Mouse (Mus musculus) stomach, embryonic 14.5 days (tissue): ENCODE data around the gene Btrc. TPM values are rescaled to one million over a fixed set of nuclear protein-coding genes. Genes with fewer than 3 reads are reported as not detected.

Experiments
- ATAC-seq: fragments of 200-750 bp; cut with Nextera tagmentation; 2 replicates; pipeline ENCODE4 v1.8.0; 2017; ENCODE audit warnings: low read depth, moderate TSS enrichment; ENCODE audit not compliant: insufficient number of reproducible peaks, insufficient read depth, low FRiP score
- H3K27ac ChIP-seq: fragments of 300-500 bp; sonication (generic); 2 replicates; pipeline ENCODE4 v1.5.1; 2014; ENCODE audit warnings: mild to moderate bottlenecking, low read length, moderate library complexity, mixed read lengths
- H3K27me3 ChIP-seq: fragments of 300-500 bp; sonication (generic); 2 replicates; pipeline ENCODE4 v1.6.1; 2014; ENCODE audit warnings: low read length, control low read depth, mixed read lengths; ENCODE audit not compliant: control insufficient read depth, insufficient read depth
- H3K36me3 ChIP-seq: fragments of 300-500 bp; sonication (generic); 2 replicates; pipeline ENCODE4 v1.6.1; 2014; ENCODE audit warnings: mild to moderate bottlenecking, control low read depth, low read length, moderate library complexity, mixed read lengths; ENCODE audit not compliant: control insufficient read depth, insufficient read depth
- H3K4me1 ChIP-seq: fragments of 300-500 bp; sonication (generic); 2 replicates; pipeline ENCODE4 v1.6.1; 2014; ENCODE audit warnings: low read length, control low read depth, mixed read lengths; ENCODE audit not compliant: control insufficient read depth, insufficient read depth
- H3K4me2 ChIP-seq: fragments of 300-500 bp; sonication (generic); replicated peaks from 2 replicates; pipeline ENCODE4 v1.6.1; 2014; ENCODE audit warnings: low read depth, low read length, control low read depth
- H3K4me3 ChIP-seq: fragments of 300-500 bp; sonication (generic); 2 replicates; pipeline ENCODE4 v1.5.1; 2014; ENCODE audit warnings: low read depth, low read length, control low read depth
- H3K9ac ChIP-seq: fragments of 300-500 bp; sonication (generic); replicated peaks from 2 replicates; pipeline ENCODE4 v1.6.1; 2014; ENCODE audit warnings: low read depth, mild to moderate bottlenecking, control low read depth, low read length, moderate library complexity, mixed read lengths
- H3K9me3 ChIP-seq: fragments of 300-500 bp; sonication (generic); 2 replicates; pipeline ENCODE4 v1.6.1; 2016; ENCODE audit warnings: low read depth, low read length, control low read depth; ENCODE audit not compliant: control insufficient read depth
- WGBS: fragments of 180-500 bp; shearing (Covaris S2); extraction: QIAGEN DNeasy Blood & Tissue Kit; methylation state at CpG from one replicate; pipeline ENCODE4 v1.1.7; 2014; 5-methylcytosine and 5-hydroxymethylcytosine counted together
- polyA plus RNA-seq: library from polyadenylated mRNA; unstranded; fragments of >200 nt; fragmentation: Nextera tagmentation; extraction: Ambion mirVana; gene quantifications from 2 replicates; pipeline ENCODE4 v1.2.1, GENCODE M21; 2014

Gene Btrc
- polyA plus RNA-seq, 1 experiment from 2014 or later = 52.1 TPM

DNA sequence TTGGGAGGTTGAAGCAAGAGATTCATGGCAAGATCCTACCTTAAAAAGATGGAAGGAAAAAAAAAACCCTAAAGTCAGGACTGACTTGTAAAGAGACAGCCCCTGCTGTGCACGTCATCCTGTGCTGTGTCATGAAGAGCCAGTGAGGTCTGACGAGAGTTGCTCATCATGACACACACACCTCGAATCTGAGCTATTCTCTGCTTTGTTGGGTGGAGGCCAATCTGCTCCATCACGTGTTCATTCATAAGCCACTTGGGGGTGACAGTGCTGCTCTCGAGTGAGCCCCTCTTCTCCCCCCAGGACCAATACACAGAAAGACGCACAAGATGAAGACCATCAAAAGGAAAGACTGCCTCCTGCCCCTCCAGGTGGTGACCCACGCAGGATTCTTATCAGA, 170.1 kb downstream of the Btrc start:
- Histone ChIP-seq H3K4me3 (no peak overlapping the region), H3K9me3 (no peaks in the 10 kb centered on the region), H3K27ac (no peak overlapping the region), H3K4me1 (no peaks in the 10 kb centered on the region), H3K4me2 (no peak overlapping the region), H3K36me3 (peaks cover 13% of the 10 kb centered on the region), H3K27me3 (no peaks in the 10 kb centered on the region), H3K9ac (no peak overlapping the region)
- 73% methylated on average over 7 of the region's 7 CpGs for WGBS
- no peak for ATAC-seq

DNA sequence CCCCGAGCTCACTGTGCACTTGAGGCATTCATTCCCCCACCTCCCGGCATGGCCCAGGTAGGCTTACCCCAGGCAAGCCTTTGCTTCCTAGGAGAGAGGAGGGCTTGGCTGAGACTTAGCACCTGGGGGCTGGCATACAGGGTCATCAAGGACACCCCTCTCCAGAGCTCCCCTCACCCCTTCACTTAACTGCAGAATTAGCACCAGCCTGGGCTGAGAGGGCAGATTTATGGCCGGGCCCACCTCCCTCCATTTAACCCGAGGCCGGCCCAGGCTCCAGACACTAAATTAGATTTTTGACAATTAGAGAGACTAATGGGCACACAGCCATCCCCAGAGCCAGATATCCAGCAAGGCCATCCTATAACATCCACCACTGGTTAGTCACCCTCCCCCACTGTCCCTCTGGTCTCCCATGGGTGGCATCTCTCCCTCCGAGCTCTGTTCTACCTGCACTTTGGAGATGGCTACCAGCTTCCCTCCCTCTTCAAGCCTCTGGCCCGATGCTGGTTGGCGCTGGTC, 171.7 kb downstream of the Btrc start:
- H3K4me3 ChIP-seq = no peak overlapping the region
- H3K9ac ChIP-seq = no peak overlapping the region
- H3K27ac ChIP-seq = no peak overlapping the region
- peaks cover 2% of the 10 kb centered on the region; the same call in 1 of the 2 replicates for H3K36me3 ChIP-seq
- no peaks in the 10 kb centered on the region for H3K27me3 ChIP-seq
- ATAC-seq = no peak
- WGBS = 62% methylated on average over 8 of the region's 8 CpGs
- H3K9me3 ChIP-seq = no peaks in the 10 kb centered on the region
- H3K4me1 ChIP-seq = no peaks in the 10 kb centered on the region
- no peak overlapping the region for H3K4me2 ChIP-seq

DNA sequence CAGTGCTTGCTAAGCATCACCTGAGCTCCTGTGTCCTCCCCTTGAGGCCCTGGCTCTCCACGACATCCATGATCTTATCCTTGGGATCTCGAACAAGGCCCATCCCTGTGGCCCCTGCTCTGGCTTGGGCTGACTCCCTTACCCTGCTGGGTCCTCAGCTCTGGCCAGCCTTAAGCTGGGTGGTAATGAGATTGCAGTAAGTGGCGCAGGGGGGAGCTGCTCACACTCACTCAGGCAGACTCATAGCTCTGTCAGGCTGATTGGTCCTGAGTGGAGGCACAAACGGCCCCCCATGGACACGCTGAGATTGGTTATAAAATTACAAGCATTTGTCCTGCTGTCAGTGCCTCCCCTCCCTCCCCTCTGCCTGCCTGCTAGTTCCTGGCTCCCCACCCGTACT, 172.4 kb downstream of the Btrc start:
- H3K36me3 ChIP-seq = no peaks in the 10 kb centered on the region
- no peak overlapping the region for H3K27ac ChIP-seq
- no peak overlapping the region for H3K9ac ChIP-seq
- 46% methylated on average over 6 of the region's 6 CpGs for WGBS
- no peak overlapping the region for H3K4me3 ChIP-seq
- H3K9me3 ChIP-seq = no peaks in the 10 kb centered on the region
- H3K27me3 ChIP-seq = no peaks in the 10 kb centered on the region
- H3K4me1 ChIP-seq = no peaks in the 10 kb centered on the region
- no peak overlapping the region for H3K4me2 ChIP-seq
- no peak for ATAC-seq

DNA sequence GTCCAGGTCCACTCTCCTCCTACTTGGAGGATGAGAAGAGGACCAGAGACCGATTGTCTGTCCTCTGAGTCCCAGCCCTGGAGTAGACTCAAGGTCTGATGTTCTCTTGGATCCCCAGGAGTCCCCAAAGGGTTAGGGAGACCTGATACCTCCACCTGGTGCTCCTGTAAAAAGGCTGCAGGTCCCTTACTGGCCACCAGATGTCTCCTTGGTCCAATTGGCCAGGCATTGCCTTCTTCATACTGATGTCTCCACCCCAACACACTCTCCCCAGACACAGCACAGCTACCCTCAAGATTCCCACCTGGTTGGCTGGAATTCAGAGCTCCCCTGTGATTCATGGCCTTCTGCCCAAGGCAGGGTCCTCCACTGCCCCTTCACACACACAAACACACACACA, 174.0 kb downstream of the Btrc start:
- no peak overlapping the region for H3K4me3 ChIP-seq
- no peaks in the 10 kb centered on the region for H3K36me3 ChIP-seq
- no peaks in the 10 kb centered on the region for H3K9me3 ChIP-seq
- H3K9ac ChIP-seq = no peak overlapping the region
- no peak overlapping the region for H3K27ac ChIP-seq
- no peaks in the 10 kb centered on the region for H3K27me3 ChIP-seq
- WGBS = 55% methylated on average over 1 of the region's 1 CpGs
- ATAC-seq = no peak
- H3K4me1 ChIP-seq = peaks cover 5% of the 10 kb centered on the region; the same call in 1 of the 2 replicates
- H3K4me2 ChIP-seq = no peak overlapping the region

DNA sequence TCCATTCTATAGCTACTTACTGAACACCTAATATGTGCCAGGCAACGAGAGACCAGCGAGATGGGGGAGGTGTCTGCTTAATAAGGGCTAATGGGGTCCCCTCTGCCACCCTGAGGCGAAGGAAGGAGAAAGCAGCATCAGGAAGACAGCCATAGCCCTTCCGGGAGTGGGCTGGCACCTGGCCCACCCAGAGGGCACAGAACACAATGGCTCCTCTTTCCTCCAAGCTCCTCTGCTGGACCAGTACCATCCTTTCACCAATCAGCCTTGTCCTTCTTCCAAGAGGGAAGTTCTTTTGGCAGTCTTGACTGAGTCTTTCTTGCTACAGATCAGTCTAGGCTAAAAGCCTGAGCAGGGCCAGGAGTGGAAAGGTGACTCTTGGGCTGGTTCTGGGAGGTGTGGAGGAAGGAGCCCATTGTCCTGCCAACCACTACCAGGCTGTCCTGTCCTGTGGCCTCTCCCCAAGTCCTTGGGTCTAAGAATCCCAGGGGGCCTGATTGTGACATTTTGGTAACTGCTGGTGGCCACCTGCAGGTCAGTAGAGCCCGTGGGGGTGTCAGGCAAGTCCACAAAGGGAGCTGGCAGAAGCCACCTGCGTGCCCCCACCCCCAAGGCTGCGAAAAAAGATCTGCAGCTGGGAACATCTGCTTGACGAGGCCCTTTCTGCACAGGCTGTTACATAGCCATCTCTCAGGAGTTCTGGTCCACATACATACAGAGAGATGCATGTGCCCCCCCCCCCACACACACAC, 177.3 kb downstream of the Btrc start:
- Histone ChIP-seq H3K4me2 (peak overlapping the region; percentile 69), H3K27ac (no peak overlapping the region), H3K36me3 (no peaks in the 10 kb centered on the region), H3K9ac (no peak overlapping the region), H3K9me3 (no peaks in the 10 kb centered on the region), H3K4me1 (peaks cover 5% of the 10 kb centered on the region; the same call in 1 of the 2 replicates), H3K27me3 (0 out of 2 replicates have a peak, but pooled peaks cover 10% of the 10 kb centered on the region), H3K4me3 (peak overlapping the region; percentile 29; the same call in 1 of the 2 replicates)
- WGBS = 35% methylated on average over 8 of the region's 8 CpGs
- no peak for ATAC-seq

DNA sequence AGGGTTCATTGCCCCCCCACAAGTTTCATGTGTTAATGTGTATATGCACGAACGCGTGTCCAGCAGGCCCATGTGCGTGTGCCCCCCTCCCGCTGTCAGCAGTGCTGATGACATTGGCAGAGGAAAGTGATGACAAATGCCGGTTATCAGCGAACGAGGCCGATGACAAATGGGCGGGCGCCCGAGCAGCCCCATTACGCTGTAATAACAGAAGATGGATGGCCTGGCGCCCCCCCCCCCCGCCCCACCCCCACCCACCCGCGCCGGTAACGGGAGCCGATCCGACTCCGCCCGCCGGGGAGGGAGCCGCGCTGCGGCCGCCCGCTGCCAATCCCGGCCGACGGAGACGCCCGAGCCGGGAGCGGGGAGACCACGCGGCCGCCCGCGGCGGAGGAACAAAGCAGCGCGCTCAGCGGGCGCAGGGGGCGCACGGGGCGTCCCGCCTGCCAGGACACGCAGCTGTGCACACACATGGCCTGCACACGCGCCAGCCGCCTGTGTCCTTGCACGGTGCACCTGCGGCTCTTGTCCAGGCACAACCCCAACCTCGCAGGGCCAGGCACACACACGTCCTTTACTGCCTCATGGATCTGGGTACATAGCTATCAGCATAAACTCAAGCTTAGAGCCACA, 178.0 kb downstream of the Btrc start:
- Histone ChIP-seq H3K4me2 (peak overlapping the region; percentile 69), H3K36me3 (no peaks in the 10 kb centered on the region), H3K4me1 (peaks cover 5% of the 10 kb centered on the region; the same call in 1 of the 2 replicates), H3K9ac (no peak overlapping the region; the same call in 1 of the 2 replicates), H3K27ac (no peak overlapping the region), H3K9me3 (no peaks in the 10 kb centered on the region), H3K4me3 (peak overlapping the region; percentile 29), H3K27me3 (0 out of 2 replicates have a peak, but pooled peaks cover 10% of the 10 kb centered on the region)
- under 1% methylated on average over 45 of the region's 58 CpGs for WGBS
- ATAC-seq = peak; percentile 6; the same call in 1 of the 2 replicates

DNA sequence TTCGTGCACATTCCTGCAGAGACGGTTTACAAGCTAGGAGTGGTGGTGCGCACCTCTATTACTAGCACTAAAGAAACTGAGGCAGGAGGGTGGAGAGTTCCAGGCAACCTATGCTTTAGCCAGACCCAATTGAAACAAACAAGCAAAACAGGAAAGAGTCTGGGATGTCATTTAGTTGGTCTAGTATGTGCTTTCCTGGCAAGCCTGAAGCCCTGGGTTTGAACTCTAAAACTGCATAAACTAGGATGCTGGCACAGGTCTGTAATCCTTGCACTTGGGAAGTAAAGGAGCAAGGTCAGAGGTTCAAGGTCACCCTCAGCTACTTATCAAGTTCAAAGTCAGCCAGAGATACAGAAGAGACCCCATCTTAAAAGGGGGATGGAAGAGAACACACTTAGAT, 178.5 kb downstream of the Btrc start:
- Histone ChIP-seq H3K27ac (no peak overlapping the region), H3K9ac (no peak overlapping the region)

DNA sequence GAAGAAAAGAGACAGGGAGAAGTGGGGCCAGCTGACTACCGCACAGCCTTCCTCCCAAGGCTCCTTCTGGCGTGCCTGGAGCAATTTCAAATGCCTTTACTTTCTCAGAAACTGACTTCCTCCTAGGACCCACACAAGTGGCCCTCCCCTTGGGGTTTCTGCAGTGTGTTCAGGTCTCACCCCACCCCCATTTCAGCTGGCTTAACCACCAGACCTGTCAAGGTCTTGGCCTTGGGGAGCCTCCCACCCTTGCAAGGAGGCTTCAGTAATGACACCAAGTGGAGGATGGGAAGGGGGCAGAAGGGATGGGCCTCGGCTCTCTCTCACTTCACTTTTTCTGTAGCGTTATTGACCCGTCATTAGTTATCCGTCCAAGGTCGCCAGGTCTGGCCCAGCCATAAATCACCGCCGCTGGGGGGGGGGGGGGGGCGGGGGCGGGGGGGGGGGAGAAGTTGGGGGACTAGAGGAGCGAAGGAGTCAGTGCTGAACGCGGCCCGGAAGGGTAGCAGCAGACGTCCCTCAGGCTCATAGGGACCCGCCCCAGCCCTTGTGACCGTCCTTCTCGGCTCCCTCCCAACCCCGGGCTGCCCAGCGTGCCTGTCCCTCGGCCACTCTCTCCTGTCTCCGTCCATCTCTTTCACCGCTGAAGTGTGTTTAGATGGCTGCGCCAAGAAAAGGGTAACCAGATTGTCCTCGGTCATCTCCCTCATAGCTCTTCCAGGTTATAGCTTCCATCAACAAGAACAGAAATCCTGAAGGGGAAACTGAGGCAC, 180.8 kb downstream of the Btrc start:
- WGBS = under 1% methylated on average over 21 of the region's 26 CpGs
- H3K9me3 ChIP-seq = no peaks in the 10 kb centered on the region
- ATAC-seq = 0 out of 2 replicates have a peak, but pooled peaks have one; percentile 17
- peak overlapping the region; percentile 33 for H3K4me3 ChIP-seq
- peaks cover 5% of the 10 kb centered on the region; the same call in 1 of the 2 replicates for H3K4me1 ChIP-seq
- H3K27me3 ChIP-seq = 0 out of 2 replicates have a peak, but pooled peaks cover 10% of the 10 kb centered on the region
- H3K4me2 ChIP-seq = peak overlapping the region; percentile 96
- H3K9ac ChIP-seq = peak overlapping the region; percentile 30; the same call in 1 of the 2 replicates
- H3K27ac ChIP-seq = no peak overlapping the region
- H3K36me3 ChIP-seq = no peaks in the 10 kb centered on the region

More for the DNA sequence above, 178.5 kb downstream of the Btrc start:
- Histone ChIP-seq H3K27me3 (0 out of 2 replicates have a peak, but pooled peaks cover 10% of the 10 kb centered on the region), H3K4me2 (peak overlapping the region; percentile 69), H3K4me1 (peaks cover 5% of the 10 kb centered on the region; the same call in 1 of the 2 replicates), H3K36me3 (no peaks in the 10 kb centered on the region), H3K9me3 (no peaks in the 10 kb centered on the region), H3K4me3 (peak overlapping the region; percentile 29; the same call in 1 of the 2 replicates)
- WGBS = 26% methylated on average over 3 of the region's 3 CpGs
- no peak for ATAC-seq
